Mouse (Mus musculus): ENCODE measurements around the gene Adcy2.

Gene Adcy2

GRCm38 (mm10) chr13:68868776-68869175 lies 130.6 kb downstream of the Adcy2 start:
- H3K9me3 ChIP-seq (ENCODE audit: low read length) = no peaks in the 10 kb centered on the region
- TF ChIP-seq CTCF (conservative IDR thresholded peaks at IDR 0.05; ENCODE audit: low read length) = no peak
- TF ChIP-seq NANOG (IDR thresholded peaks at IDR 0.05; ENCODE audit: borderline replicate concordance, low read length) = no peak
- TF ChIP-seq POU5F1 (IDR thresholded peaks at IDR 0.05; ENCODE audit: borderline replicate concordance, low read length) = no peak
- H3K36me3 ChIP-seq (ENCODE audit: insufficient read depth, low read length) = no peaks in the 10 kb centered on the region
- no peaks in the 10 kb centered on the region for H3K27me3 ChIP-seq (ENCODE audit: insufficient read depth, low read length)
- H3K4me1 ChIP-seq (replicated peaks; ENCODE audit: low read depth, low read length) = no peaks in the 10 kb centered on the region
- no peak overlapping the region for H3K4me3 ChIP-seq (replicated peaks; ENCODE audit: low read length)

GRCm38 (mm10) chr13:68867940-68868655 lies 131.2 kb downstream of the Adcy2 start:
- Histone ChIP-seq H3K36me3 (ENCODE audit: insufficient read depth, low read length) (no peaks in the 10 kb centered on the region), H3K27me3 (ENCODE audit: insufficient read depth, low read length) (no peaks in the 10 kb centered on the region), H3K4me3 (replicated peaks; ENCODE audit: low read length) (no peak overlapping the region), H3K9me3 (ENCODE audit: low read length) (no peaks in the 10 kb centered on the region), H3K4me1 (replicated peaks; ENCODE audit: low read depth, low read length) (no peaks in the 10 kb centered on the region)
- TF ChIP-seq CTCF (conservative IDR thresholded peaks at IDR 0.05; ENCODE audit: low read length) (no peak), NANOG (IDR thresholded peaks at IDR 0.05; ENCODE audit: borderline replicate concordance, low read length) (no peak), POU5F1 (IDR thresholded peaks at IDR 0.05; ENCODE audit: borderline replicate concordance, low read length) (no peak)

- Histone ChIP-seq H3K9me3 (ENCODE audit: low read length) (no peaks in the 10 kb centered on the region), H3K4me1 (replicated peaks; ENCODE audit: low read depth, low read length) (no peaks in the 10 kb centered on the region), H3K27me3 (ENCODE audit: insufficient read depth, low read length) (no peaks in the 10 kb centered on the region), H3K4me3 (replicated peaks; ENCODE audit: low read length) (no peak overlapping the region), H3K36me3 (ENCODE audit: insufficient read depth, low read length) (no peaks in the 10 kb centered on the region)
- TF ChIP-seq POU5F1 (IDR thresholded peaks at IDR 0.05; ENCODE audit: borderline replicate concordance, low read length) = no peak
- no peak for TF ChIP-seq CTCF (conservative IDR thresholded peaks at IDR 0.05; ENCODE audit: low read length)
- no peak for TF ChIP-seq NANOG (IDR thresholded peaks at IDR 0.05; ENCODE audit: borderline replicate concordance, low read length)
Observed at GRCm38 (mm10) chr13:68860036-68860435, 139.3 kb downstream of the Adcy2 start.

- H3K36me3 ChIP-seq (ENCODE audit: insufficient read depth, low read length) = no peaks in the 10 kb centered on the region
- H3K27me3 ChIP-seq (ENCODE audit: insufficient read depth, low read length) = no peaks in the 10 kb centered on the region
- H3K9me3 ChIP-seq (ENCODE audit: low read length) = no peaks in the 10 kb centered on the region
- TF ChIP-seq CTCF (conservative IDR thresholded peaks at IDR 0.05; ENCODE audit: low read length) (no peak), POU5F1 (IDR thresholded peaks at IDR 0.05; ENCODE audit: borderline replicate concordance, low read length) (no peak), NANOG (IDR thresholded peaks at IDR 0.05; ENCODE audit: borderline replicate concordance, low read length) (no peak)
- no peaks in the 10 kb centered on the region for H3K4me1 ChIP-seq (replicated peaks; ENCODE audit: low read depth, low read length)
- H3K4me3 ChIP-seq (replicated peaks; ENCODE audit: low read length) = no peak overlapping the region
Observed at GRCm38 (mm10) chr13:68848265-68848664, 151.1 kb downstream of the Adcy2 start.

- H3K4me3 ChIP-seq (replicated peaks; ENCODE audit: low read length) = no peak overlapping the region
- no peaks in the 10 kb centered on the region for H3K9me3 ChIP-seq (ENCODE audit: low read length)
- H3K27me3 ChIP-seq (ENCODE audit: insufficient read depth, low read length) = no peaks in the 10 kb centered on the region
- peaks cover 7% of the 10 kb centered on the region; the same call in 1 of the 2 replicates for H3K4me1 ChIP-seq (replicated peaks; ENCODE audit: low read depth, low read length)
- H3K36me3 ChIP-seq (ENCODE audit: insufficient read depth, low read length) = no peaks in the 10 kb centered on the region
- TF ChIP-seq NANOG (IDR thresholded peaks at IDR 0.05; ENCODE audit: borderline replicate concordance, low read length) (no peak), CTCF (conservative IDR thresholded peaks at IDR 0.05; ENCODE audit: low read length) (no peak), POU5F1 (IDR thresholded peaks at IDR 0.05; ENCODE audit: borderline replicate concordance, low read length) (no peak)
Observed at GRCm38 (mm10) chr13:68839517-68839916, 159.8 kb downstream of the Adcy2 start.

- peaks cover 7% of the 10 kb centered on the region; the same call in 1 of the 2 replicates for H3K4me1 ChIP-seq (replicated peaks; ENCODE audit: low read depth, low read length)
- TF ChIP-seq POU5F1 (IDR thresholded peaks at IDR 0.05; ENCODE audit: borderline replicate concordance, low read length) (no peak), CTCF (conservative IDR thresholded peaks at IDR 0.05; ENCODE audit: low read length) (no peak), NANOG (IDR thresholded peaks at IDR 0.05; ENCODE audit: borderline replicate concordance, low read length) (no peak)
- no peaks in the 10 kb centered on the region for H3K27me3 ChIP-seq (ENCODE audit: insufficient read depth, low read length)
- H3K36me3 ChIP-seq (ENCODE audit: insufficient read depth, low read length) = no peaks in the 10 kb centered on the region
- no peaks in the 10 kb centered on the region for H3K9me3 ChIP-seq (ENCODE audit: low read length)
- no peak overlapping the region for H3K4me3 ChIP-seq (replicated peaks; ENCODE audit: low read length)
Observed at GRCm38 (mm10) chr13:68836183-68836582, 163.2 kb downstream of the Adcy2 start.

GRCm38 (mm10) chr13:68835424-68836045 lies 163.8 kb downstream of the Adcy2 start:
- H3K4me1 ChIP-seq (replicated peaks; ENCODE audit: low read depth, low read length) = peaks cover 7% of the 10 kb centered on the region; the same call in 1 of the 2 replicates
- no peaks in the 10 kb centered on the region for H3K27me3 ChIP-seq (ENCODE audit: insufficient read depth, low read length)
- TF ChIP-seq POU5F1 (IDR thresholded peaks at IDR 0.05; ENCODE audit: borderline replicate concordance, low read length) = no peak
- TF ChIP-seq CTCF (conservative IDR thresholded peaks at IDR 0.05; ENCODE audit: low read length) = no peak
- TF ChIP-seq NANOG (IDR thresholded peaks at IDR 0.05; ENCODE audit: borderline replicate concordance, low read length) = no peak
- H3K4me3 ChIP-seq (replicated peaks; ENCODE audit: low read length) = no peak overlapping the region
- no peaks in the 10 kb centered on the region for H3K9me3 ChIP-seq (ENCODE audit: low read length)
- no peaks in the 10 kb centered on the region for H3K36me3 ChIP-seq (ENCODE audit: insufficient read depth, low read length)

- TF ChIP-seq CTCF (conservative IDR thresholded peaks at IDR 0.05; ENCODE audit: low read length) (no peak), NANOG (IDR thresholded peaks at IDR 0.05; ENCODE audit: borderline replicate concordance, low read length) (no peak), POU5F1 (IDR thresholded peaks at IDR 0.05; ENCODE audit: borderline replicate concordance, low read length) (no peak)
- H3K4me1 ChIP-seq (replicated peaks; ENCODE audit: low read depth, low read length) = peaks cover 7% of the 10 kb centered on the region; the same call in 1 of the 2 replicates
Observed at GRCm38 (mm10) chr13:68832141-68832540, 167.2 kb downstream of the Adcy2 start.

More at GRCm38 (mm10) chr13:68832141-68832540, 167.2 kb downstream of the Adcy2 start:
- Histone ChIP-seq H3K4me3 (replicated peaks; ENCODE audit: low read length) (no peak overlapping the region), H3K36me3 (ENCODE audit: insufficient read depth, low read length) (no peaks in the 10 kb centered on the region), H3K9me3 (ENCODE audit: low read length) (no peaks in the 10 kb centered on the region), H3K27me3 (ENCODE audit: insufficient read depth, low read length) (no peaks in the 10 kb centered on the region)
